In genomic region chr2:174760479-174761121, GRCm38 (mm10) we compare ENCODE assay signal across 9 mouse cellular contexts. TPM values are rescaled to one million over a fixed set of nuclear protein-coding genes. Genes with fewer than 3 reads are reported as not detected.
DNase-seq lines count a peak whose midpoint lies in the region; ATAC-seq and TF ChIP-seq lines count a peak whose summit lies in the region.
"Had no signal": no experiment of that assay in that cellular context is flagged by ENCODE, and none has a peak within 500 bp of the region (broad histone marks: within the 10 kb centered on the region; RNA-seq: fewer than 3 reads in every experiment).

Gene Edn3, plus strand, starts transcription at chr2:174760619.

- TF ChIP-seq CTCF in layer of hippocampus, adult 2 months (conservative IDR thresholded peaks at IDR 0.05) = no peak
- TF ChIP-seq CTCF in lung, adult 2 months (IDR thresholded peaks at IDR 0.05; ENCODE audit: insufficient read depth, low read length) = no peak

- H3K36me3 ChIP-seq in embryonic facial prominence, embryonic 11.5 days (replicated peaks; ENCODE audit: control insufficient read depth, insufficient read depth, low read depth, low read length) = no peaks in the 10 kb centered on the region
- H3K36me3 ChIP-seq in hindbrain, embryonic 13.5 days = no peaks in the 10 kb centered on the region

- peak within 1 kb of the TSS; percentile 35 for H3K4me3 ChIP-seq in layer of hippocampus, adult 2 months
- peak within 1 kb of the TSS; percentile 53 for H3K4me3 ChIP-seq in embryonic facial prominence, embryonic 11.5 days (ENCODE audit: low read depth, low read length)
- H3K4me3 ChIP-seq in hindbrain, embryonic 13.5 days = peak within 1 kb of the TSS; percentile 42
- H3K4me3 ChIP-seq in lung, adult 2 months (replicated peaks; ENCODE audit: extremely low read depth, low read depth, low read length) = peak within 1 kb of the TSS; percentile 55

- H3K9ac ChIP-seq in embryonic facial prominence, embryonic 11.5 days (replicated peaks; ENCODE audit: low read length) = peak within 1 kb of the TSS; percentile 80
- peak within 1 kb of the TSS; percentile 53 for H3K9ac ChIP-seq in hindbrain, embryonic 13.5 days

- peak; percentile 64 for ATAC-seq in embryonic facial prominence, embryonic 11.5 days (replicated peaks; ENCODE audit: insufficient number of reproducible peaks, low FRiP score, low TSS enrichment, low read depth)
- no peak; the same call in 1 of the 2 replicates for ATAC-seq in hindbrain, embryonic 13.5 days (ENCODE audit: low FRiP score)

- under 1% methylated on average over 48 of the region's 48 CpGs for WGBS in embryonic facial prominence, embryonic 11.5 days
- WGBS in hindbrain, embryonic 13.5 days = under 1% methylated on average over 48 of the region's 48 CpGs
- WGBS in lung, adult 2 months = 3% methylated on average over 48 of the region's 48 CpGs

- H3K27me3 ChIP-seq in embryonic facial prominence, embryonic 11.5 days (ENCODE audit: control insufficient read depth, insufficient read depth, low read length) = no peaks in the 10 kb centered on the region
- peaks cover 28% of the 10 kb centered on the region for H3K27me3 ChIP-seq in hindbrain, embryonic 13.5 days

- TF ChIP-seq POLR2A in lung, adult 2 months (IDR thresholded peaks at IDR 0.05; ENCODE audit: borderline replicate concordance, extremely low read depth, low read depth, low read length) = no peak

- peaks cover 4% of the 10 kb centered on the region; the same call in 1 of the 2 replicates for H3K4me1 ChIP-seq in embryonic facial prominence, embryonic 11.5 days (ENCODE audit: control insufficient read depth, insufficient read depth, low read length)
- peaks cover 12% of the 10 kb centered on the region for H3K4me1 ChIP-seq in hindbrain, embryonic 13.5 days (replicated peaks)
- H3K4me1 ChIP-seq in lung, adult 2 months (ENCODE audit: control insufficient read depth, insufficient read depth, low read length) = no peaks in the 10 kb centered on the region

- peak within 1 kb of the TSS; percentile 89 for H3K4me2 ChIP-seq in embryonic facial prominence, embryonic 11.5 days (ENCODE audit: low read depth, low read length)
- H3K4me2 ChIP-seq in hindbrain, embryonic 13.5 days = peak within 1 kb of the TSS; percentile 79

- no peak for DNase-seq in layer of hippocampus, adult 2 months (ENCODE audit: low spot score in 2 of 2)
- DNase-seq in layer of hippocampus, postnatal 14 days (ENCODE audit: low spot score in 2 of 2) = no peak
- DNase-seq in embryonic facial prominence, embryonic 11.5 days (ENCODE audit: low spot score) = peak; percentile 59
- DNase-seq in lung, adult 2 months = peak; percentile 49
- DNase-seq in retina, embryonic 14.5 days (ENCODE audit: low spot score) = peak; percentile 38
- DNase-seq in layer of hippocampus, adult 9-10 months (ENCODE audit: low spot score) = no peak
- DNase-seq in right cerebral cortex, postnatal 36 days (ENCODE audit: low spot score in 2 of 2) = no peak

- no peaks in the 10 kb centered on the region for H3K9me3 ChIP-seq in embryonic facial prominence, embryonic 11.5 days (replicated peaks; ENCODE audit: control insufficient read depth, low read length)
- no peaks in the 10 kb centered on the region for H3K9me3 ChIP-seq in hindbrain, embryonic 13.5 days

- no peak within 1 kb of the TSS for H3K27ac ChIP-seq in layer of hippocampus, adult 2 months
- H3K27ac ChIP-seq in embryonic facial prominence, embryonic 11.5 days (replicated peaks; ENCODE audit: low read depth, low read length) = 0 out of 2 replicates have a peak within 1 kb of the TSS, but pooled peaks have one; percentile 6
- no peak within 1 kb of the TSS for H3K27ac ChIP-seq in hindbrain, embryonic 13.5 days
- H3K27ac ChIP-seq: macrophage had no signal

RNA-seq across cellular contexts. Expression of gene Edn3, which starts in this region (rescaled TPM):
- 1 to 10 TPM; 3.4 to 5.7 TPM for total RNA-seq in layer of hippocampus, adult 2 months (2021)
- total RNA-seq in layer of hippocampus, postnatal 14 days (2021) = 1 to 10 TPM; 5.3 to 6.2 TPM
- 18.6 and 19.5 TPM in 2 replicates for polyA plus RNA-seq in embryonic facial prominence, embryonic 11.5 days (2014; fragmentation: Nextera tagmentation; extraction: Ambion mirVana)
- polyA plus RNA-seq in hindbrain, embryonic 13.5 days (2015; fragmentation: Nextera tagmentation; extraction: Ambion mirVana) = 8.3 and 9.9 TPM in 2 replicates
- polyA plus RNA-seq in lung, adult 2 months (2012; rRNA removed) = 7.8 and 10.4 TPM in 2 replicates
- polyA plus RNA-seq: macrophage had no signal

Comparison
In these comparisons a context has a peak if more than half of its experiments do, and no peak if none do; other contexts are left out.
1. DNase-seq: peak in embryonic facial prominence, embryonic 11.5 days (single experiment), lung, adult 2 months (single experiment) and retina, embryonic 14.5 days (single experiment); none in layer of hippocampus, adult 2 months (0 of 2), layer of hippocampus, postnatal 14 days (0 of 2), layer of hippocampus, adult 9-10 months (single experiment) and right cerebral cortex, postnatal 36 days (0 of 2).
2. Peak in every context shown above with its lines, with median percentiles within 50 percentile points of each other: H3K4me3 ChIP-seq.